Mouse (Mus musculus) yolk sac, embryonic 10.5 days (tissue): ENCODE measurements around the gene Klf12.

ENCODE experiments used
- DNase-seq: peaks from one replicate; pipeline ENCODE4 v3.0.0-alpha.2; 2017; ENCODE audit warnings: low spot score

Klf12 gene

DNA sequence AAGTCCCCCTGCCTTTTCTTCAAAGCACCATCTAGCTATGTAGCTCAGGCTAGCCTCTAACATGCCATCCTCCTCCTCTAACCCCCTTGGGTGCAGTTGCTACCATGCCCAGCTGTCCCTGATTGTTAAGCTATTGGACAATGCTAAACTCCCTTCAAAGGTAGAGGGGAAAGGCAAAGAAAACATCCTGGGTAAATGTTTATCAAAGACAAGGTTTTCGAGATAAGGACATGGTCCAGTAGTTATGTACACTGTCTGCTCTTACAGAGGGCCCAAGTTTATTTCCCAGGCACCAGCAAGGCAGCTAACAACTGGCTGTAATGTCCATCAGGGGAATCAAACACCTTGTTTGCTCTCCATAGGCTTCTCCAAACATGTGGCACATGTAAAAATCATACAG, 53.1 kb downstream of the Klf12 start:
- no peak for DNase-seq

DNA sequence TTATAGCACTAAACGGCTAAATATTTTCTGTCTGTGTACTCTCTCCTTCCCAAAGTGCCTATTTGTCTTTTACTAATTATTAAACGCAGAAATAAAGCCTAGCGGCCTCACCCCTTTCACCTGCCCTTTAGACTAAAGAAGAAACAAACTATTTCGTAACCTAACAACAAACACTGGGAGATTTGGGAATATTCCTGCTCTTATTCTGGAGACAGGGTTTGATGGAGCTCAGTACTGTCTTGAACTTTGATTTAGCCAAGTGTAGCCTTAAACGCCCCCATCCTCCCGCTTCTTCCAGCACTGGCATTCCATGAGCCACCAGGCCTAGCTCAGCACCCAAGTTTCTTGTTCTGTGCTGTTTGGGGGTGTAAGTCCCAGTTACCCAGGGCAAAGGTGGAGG, 56.4 kb downstream of the Klf12 start:
- DNase-seq, result peak; percentile 51

DNA sequence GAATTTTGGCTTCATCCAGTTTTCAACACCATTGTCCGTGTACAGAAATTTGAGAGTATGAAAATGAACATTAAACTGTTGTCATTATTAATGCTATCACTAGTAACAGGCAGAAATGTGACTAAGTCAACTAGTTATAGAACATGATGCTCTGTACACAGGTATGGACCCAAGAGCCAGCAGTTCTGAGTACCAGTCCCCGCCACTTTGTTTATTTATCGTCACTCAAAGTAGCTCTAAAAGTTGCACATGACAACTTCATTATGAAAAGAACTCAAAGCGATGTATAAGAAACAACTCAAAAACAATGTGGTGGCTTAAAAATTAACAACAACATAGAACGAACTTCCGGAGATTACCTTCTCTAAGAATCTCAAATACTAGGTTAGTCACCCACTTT, 56.8 kb downstream of the Klf12 start:
- DNase-seq, result no peak

DNA sequence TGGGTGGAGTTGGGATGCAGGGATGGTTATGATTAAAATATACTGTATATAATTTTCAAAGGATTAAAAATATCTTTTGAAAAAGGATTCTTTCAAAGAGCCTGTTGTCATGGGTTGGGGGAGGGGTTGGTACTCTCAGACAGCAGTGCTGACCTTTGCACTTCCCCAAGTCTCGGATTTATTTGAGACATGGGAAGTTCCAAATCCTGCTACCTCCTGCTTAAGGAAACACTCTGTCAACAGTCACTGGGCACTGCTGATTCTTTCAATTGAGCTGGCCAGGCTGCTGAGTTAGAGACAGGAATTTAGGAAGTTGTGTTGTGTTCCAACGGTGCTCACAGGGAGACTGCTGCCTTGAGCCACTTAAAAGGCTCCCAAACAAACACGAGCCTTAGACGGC, 60.3 kb downstream of the Klf12 start:
- DNase-seq, result peak; percentile 18

DNA sequence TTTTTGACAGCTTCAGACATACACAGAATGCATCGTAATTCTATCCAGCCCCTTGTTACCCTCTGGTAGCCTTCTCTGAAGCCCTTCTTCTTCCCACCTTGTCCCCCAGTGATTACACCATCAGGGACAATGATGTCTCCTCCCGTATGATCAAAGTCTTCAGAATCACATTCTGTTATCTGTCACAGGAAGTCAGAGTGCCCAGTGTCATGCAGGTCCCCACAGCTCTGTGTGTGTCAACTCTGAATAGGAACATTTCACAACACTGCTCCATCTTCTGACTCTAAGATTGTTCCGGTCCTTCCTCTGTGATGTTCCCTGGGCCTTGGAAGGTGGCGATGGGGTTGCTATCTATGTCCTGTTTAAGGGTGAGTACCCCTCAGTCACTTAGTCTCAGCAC, 62.2 kb downstream of the Klf12 start:
- no peak for DNase-seq

DNA sequence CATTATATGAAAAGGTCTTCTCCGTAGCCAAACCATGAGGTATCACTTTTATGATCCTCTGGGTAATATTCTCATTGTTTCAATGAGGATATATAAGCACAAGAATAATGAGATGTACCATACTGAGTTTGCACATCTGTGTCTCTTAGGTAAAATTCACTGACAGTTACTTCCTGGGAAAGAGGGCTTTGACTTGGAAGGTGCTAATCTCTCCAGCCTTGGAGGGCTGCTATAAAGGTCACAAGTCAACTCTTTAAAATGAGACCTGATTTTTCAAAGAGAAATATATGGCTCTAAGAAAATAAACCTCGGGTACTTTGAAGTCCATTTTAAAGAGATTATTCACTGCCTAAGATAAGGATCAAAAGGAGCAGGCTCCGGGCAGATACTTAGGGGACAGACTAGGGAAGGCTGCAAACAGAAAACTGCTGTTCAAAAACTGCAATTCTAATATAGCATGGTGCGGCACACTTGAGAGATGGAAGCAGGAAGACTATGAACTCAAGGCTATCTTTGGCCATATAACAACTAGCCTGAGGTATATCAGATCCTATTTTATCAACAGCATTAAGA, 69.2 kb downstream of the Klf12 start:
- no peak for DNase-seq

DNA sequence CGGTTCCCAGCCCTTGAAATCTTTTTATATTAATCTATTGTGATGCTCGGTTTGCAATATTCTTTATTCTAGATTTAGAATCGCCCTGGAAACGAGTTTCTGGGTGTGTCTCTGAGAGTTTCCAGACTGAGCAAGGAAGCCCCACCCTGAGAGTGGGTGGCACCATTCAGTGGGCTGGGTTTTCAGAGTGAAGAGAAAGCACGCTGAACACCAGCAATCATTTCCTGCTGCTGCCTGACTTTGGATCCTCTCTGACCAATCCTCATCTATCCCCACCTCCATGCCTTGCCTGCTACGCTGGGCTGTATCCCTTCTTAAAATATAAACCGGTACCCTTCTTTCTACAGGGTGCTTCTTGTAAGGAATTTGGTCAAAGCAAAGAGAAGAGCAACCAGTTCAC, 71.4 kb downstream of the Klf12 start:
- DNase-seq, result no peak

DNA sequence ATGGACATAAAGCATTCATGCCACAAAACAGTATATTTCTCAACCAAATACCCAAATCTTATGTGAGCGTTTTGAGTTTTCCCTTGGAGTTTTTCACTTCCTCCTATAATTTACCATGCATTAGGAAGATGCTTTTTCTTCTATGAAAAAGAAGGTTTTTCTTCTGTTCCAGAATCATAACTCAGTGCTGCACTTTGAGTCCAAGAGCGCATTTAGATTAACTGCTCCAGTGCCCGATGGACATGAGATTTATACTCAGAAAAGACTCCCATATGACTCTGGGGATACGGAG, 72.7 kb downstream of the Klf12 start:
- no peak for DNase-seq

DNA sequence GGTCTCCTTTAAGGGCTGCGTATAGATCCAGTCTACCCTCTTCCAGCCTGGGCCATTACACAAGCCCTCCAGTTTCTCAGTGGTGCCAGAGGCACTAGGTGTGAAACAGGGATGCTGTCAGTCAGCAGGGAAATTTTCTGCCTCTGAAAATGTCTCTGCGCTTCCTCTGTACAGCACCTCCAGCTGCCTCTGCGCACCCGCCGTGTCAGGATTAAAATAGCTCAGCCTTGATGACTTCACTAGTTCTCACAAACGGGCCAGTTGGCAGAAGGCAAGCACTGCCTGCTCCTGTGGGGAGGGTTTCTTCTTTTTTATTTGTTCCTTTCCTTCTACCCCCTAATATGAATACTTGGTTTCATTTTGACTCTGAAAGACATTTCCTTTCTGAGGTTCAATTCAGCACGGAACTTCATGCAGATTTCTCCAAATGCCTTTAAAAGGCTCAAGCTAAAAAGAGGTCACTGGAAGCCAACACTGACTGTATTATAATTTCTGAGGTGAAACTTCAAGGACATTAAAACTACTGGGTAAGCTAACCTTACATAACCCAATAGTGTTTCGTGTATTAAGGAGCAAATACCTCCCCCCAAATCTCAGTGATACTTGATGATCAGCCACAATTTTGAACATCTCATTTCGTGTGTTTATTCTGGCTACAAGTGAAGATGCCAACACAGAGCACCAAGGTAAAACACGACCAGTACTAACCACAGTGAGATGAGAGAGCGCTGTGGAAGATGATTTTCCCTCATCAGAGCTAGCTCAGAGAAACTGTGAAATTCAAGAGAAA, 73.2 kb downstream of the Klf12 start:
- DNase-seq, result no peak

DNA sequence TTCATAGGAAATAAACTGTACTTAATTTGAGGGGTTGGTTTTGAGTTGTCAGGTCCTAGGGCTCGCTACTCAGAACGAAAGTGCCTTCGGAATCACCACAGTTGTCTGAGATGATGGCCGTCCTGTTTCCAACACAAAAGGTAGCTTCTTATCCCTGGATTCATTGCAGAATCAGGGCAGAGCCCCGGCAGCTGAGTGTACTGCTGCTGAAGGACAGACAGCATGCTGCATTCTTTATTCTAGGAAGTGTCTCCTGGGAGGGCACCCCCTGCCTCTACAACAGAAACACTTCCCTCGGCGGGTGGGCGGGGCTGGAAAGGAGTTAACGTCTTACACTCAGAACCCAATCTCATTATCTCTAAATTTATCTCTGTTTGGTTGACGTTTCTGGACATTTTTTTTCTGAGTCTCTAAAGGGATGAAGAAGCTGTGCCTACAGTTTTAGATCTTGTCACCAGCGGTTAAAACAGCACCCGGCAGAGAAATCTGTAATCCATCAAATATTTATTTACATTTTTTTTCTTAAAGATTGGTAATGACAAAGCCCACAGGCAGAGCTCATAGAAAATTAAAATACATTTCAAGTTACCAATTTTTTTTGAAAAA, 74.6 kb downstream of the Klf12 start:
- DNase-seq, result no peak

DNA sequence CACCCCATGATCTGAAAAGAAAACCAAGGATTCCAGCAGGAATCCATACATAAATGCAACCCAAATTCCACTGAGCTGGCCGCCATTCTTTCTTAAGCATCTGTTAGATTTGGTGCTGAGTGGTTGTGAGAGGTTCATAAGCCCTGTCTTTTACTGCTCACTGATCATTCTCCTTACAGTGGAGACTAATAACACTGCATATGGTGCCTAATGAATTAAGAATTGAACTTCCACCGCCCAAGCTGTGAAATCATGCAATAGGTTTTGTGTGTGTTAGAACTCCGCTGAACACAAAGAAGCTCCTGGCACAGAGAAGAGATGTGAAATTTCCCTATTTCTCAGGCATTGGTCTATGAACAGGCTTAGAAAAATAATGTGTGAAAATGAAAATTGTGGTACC, 77.4 kb downstream of the Klf12 start:
- DNase-seq, result no peak

DNA sequence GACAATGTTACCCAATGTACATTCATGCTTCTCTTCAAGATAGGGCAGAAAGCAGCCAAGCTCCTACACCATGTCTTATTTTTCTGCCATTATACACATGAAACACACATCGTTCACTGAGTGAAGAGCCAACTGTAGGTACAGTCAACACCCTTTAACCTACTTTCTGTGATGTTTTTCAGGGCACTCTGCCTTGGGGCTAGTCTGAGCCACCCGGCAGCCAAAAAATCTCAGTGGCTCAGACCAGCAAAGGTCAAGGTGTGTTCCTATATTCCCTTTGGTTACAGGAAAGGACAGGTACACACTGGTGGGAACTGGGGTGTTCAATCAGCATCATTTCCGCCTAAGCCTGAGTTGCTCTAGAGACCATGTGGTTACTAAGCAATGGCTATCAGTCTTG, 78.3 kb downstream of the Klf12 start:
- DNase-seq, result no peak

DNA sequence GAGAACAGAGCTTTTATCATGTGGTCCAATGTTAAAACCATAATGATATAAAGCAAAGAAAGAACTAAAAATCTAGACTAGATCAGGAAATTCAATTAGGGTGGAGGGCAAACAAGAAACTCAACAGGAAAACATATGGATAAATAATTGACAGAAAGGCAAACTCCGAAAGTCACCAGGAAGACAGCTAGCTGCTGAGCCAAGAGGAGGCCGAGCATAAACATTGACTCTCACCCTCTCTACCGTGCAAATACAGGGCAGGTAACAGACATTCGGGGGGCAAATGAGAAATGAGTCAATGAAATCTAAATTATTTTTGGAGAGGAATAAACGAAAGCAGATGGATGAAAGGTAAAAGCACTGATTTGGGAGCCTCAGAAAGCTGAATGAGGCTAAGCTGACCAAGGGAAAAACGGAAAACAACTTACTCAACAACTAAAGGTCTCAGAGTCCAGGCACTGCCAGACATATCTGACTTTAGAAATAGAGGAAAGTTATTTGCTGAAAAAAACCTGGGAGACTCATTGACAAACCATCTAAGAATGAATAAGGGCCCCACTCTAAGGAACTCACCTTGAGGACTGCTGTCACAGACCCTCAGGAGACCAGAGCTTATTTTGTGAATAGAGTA, 84.3 kb downstream of the Klf12 start:
- peak; percentile 70 for DNase-seq

DNA sequence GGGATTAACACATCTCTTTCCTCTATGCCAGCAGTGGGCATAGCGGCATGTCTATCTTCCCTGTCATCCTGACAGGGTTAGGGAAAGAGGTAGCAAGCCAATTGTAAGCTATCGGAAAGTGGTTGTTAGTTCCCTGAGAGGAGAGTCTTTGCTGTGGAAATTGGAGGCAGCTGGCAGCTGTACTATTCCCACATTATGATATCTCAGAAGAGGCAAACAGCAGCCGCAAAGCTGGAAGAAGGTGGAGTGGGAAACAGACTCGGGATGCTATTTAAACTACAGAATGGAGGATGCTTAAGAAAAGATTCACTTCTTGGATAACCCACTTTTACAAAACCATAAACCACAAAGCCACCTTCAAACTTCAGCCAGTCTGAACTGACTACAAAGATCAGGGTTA, 85.8 kb downstream of the Klf12 start:
- no peak for DNase-seq

DNA sequence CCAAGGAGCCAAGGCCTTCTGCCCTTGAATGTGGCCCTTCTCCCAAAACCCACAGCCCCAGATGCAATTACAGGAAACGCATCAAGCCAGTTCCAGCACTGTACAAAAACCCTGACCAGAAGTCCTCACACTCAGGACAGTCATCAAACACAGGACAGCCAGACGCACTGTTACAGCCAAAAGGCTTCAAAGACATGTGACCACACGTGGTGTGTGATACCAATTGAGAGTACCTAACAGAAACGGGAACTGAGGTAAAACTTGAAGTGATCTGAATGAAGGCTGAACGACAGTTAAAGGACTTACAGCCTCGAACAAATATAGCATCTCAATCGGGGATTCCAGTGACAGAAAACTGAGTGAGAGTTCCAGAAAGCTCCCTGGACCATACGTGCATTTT, 87.3 kb downstream of the Klf12 start:
- no peak for DNase-seq

DNA sequence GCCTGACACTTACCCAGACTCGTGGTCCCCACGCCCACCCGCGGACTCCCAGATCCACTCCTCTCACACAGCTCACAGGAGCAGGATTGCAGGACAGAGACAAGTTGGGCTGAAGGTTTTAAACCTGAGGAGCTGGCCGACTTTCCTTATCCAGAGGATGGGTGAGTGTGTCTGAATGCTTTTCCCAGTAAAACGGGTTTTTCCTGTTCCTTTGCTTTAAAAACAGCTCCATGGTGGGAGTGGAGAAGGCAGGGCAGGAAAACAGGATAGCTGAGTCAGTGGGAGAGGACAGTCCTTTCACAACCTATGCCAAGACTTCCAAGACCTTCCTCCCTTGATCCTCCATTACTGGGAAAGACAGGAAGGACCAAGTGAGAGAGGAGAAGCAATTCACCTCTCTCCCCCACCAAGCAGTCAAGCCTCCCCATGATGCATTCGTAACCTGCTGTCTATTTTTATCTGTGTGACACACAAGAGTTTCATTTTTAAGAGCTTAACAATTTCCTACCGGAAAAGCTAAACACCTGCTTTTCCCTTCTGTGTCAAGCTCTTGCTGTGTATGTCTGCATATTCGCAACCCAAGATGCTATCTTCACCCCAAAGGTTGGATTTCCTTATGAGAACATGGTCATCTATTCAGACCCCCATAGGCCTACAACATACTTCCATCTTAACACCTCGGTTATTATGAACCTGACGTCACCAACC, 94.8 kb downstream of the Klf12 start:
- DNase-seq, result no peak

DNA sequence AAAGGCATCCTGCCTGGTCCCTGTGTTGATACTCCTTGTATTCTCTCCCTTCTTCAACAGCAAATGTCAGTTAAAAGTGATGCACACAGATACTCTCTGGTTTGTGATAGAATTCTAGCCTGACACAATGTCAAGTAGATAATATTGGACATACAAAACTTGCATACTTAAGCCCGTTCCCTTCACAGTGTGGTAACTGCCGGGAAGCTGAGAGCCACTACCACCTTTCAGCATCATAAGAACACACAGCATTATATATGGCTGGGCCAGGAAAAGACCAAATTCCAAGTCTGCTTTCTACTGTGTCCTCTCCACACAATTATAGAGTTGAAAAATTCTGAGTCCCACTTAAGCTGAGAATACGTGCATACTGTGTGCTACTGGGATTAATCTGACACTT, 97.1 kb downstream of the Klf12 start:
- no peak for DNase-seq

DNA sequence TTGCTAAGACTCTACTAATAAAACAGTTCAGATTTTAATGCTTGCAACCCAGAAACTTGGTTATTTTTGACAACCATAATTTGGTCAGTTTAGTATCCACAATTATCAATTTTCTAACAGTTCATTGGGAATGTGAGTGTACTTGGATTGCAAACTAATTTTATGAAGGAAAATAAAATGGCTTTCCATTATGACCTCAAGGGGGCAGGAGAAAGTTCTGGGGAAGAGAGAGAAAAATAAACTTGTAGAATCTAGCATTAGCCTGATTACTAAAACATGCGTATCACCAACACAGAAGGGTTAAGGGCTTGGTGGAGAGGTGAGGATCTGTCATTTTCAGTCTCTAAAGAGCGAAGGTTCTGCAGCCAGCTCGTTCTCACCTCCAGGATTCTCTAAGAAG, 106.7 kb downstream of the Klf12 start:
- no peak for DNase-seq

DNA sequence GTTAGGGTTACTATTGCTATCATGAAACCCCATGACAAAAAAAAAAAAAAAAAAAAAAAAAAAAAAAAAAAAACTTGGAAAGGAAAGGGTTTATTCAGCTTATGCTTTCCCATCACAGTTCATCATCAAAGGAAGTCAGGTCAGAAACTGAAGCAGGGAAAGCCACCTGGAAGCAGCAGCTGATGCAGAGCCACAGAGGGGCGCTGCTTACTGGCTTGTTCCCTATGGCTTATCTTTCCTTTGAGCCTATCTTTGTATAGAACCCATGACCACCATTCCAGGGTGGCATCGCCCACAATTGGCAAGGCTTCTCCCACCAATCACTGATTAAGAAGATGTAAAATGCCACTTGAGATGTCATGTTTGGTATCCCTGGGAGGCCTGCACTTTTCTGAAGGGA, 119.4 kb downstream of the Klf12 start:
- DNase-seq, result no peak

DNA sequence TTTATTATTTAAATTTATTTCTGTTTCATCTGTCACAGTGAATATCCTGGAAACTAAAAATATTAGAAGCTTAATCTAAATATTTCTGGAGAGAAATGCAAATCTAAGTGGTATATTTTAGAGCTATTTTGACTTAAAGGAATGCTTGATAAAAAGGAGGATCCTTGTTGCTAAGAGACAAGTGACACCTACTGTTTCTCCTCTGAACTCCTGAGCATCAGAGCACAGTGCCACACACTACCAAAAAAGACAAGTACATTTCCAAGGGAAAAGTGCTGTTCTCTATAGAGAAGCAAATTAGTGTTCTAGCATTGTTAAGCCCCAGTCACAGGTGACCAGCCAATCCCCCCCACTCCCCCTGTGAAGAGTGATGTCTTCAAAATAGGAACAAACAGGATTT, 127.8 kb downstream of the Klf12 start:
- no peak for DNase-seq

DNA sequence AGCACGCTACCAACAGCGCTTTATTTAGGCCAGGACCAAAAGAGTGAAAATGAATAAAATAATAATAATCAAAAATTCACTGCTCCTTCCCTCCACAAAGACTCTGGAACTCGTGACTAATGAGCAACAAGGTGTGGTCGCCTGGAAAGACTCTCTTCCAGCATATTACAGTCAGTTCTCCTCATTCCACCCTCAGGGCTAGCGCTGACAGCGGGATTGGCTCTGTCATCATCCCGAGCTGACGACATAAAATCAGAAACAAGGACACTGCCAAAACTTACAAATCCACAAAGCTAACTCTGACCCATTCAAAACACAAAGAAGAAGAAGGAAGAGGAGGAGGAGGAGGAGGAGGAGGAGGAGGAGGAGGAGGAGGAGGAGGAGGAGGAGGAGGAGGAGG, 136.8 kb downstream of the Klf12 start:
- no peak for DNase-seq

DNA sequence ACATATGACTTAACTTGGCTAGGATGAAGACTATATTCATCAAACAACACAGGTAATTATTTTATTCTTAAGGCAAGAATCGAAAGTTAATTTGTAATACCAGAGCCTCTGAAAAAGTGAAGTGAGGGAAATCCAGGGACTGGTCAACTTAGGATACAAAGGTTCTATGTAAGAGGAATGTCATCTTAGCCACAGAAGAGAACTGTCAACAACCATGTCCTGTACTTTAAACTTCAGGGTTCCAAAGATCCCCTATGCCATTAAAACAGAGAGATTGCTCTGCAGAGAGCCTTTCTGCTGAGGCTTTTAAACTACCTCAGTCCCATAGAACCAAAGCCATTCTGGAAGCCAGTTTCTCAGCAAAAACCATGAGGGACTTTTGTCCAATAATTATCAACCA, 144.1 kb downstream of the Klf12 start:
- no peak for DNase-seq

DNA sequence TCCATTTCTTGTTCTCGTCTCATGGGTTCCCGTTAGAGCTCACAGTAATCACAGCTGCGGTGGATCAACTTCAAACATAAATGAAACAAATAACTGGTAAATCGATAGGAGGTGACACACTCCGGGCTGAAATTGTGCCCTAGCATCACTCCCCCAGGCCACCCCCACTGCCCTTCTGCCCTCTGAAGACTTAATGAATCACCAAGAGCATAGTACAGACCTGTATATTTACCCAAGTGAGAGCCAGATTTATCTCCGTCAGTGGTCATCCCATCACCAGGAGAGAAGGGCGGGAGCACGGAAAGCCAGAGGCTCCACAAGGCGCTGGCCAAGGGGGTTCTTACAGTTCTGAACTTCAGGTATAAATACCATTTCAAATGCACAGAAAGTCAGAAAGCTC, 150.2 kb downstream of the Klf12 start:
- peak; percentile 72 for DNase-seq
